Mouse (Mus musculus) lung, postnatal 0 days (tissue): ENCODE data around the gene Galnt4.

ENCODE experiments used
- CTCF ChIP-seq: IDR thresholded peaks from 2 replicates; pipeline ENCODE4 v1.5.1; 2016; ENCODE audit warnings: antibody characterized with exemption, mild to moderate bottlenecking
- EP300 ChIP-seq: IDR thresholded peaks from 2 replicates; pipeline ENCODE4 v1.6.1; 2016; ENCODE audit warnings: antibody characterized with exemption, mild to moderate bottlenecking, control low read depth

DNA sequence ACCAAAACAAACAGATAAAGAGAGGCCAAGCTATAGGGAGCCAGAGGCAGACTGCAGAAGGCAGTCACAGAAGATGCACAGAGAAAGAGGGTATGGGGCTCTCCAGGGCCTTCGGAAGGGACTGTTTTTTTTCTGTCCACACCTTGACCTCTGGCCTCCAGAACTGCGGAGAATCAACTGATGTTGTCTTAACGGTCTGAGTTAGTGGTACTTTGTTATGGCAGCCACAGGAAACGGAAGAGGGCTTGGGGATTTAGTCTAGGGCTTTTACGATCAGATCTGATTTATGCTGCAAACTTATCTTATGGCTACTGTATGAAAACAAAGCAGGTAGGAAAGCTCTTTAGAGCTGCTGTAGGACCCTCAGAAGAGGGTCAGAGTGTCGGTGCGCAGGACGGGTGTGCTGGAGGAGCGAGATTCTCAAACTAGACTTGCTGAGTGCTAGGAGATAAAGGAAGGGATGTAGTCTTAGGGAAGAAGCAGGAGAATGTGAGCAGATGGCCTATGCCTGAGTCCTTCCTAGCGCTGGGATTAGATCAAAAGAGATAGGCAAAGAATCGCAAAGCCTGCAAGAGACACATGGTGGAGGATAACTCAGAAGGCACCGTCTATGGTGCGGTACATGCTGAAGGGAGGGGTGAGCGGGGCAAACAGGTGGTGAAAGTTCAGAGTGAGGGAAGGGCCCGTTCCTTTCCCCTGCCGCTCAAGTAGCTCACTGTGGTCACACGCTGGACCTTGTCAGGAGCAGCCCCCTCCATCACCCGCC lies 7.7 kb downstream of the Galnt4 start:
- TF ChIP-seq CTCF (no peak), EP300 (no peak)
